Mouse (Mus musculus): Measurements from ENCODE around the gene Wfdc1. TPM values are rescaled to one million over a fixed set of nuclear protein-coding genes. Genes with fewer than 3 reads are reported as not detected.

Wfdc1 gene
- total and polyA plus RNA-seq, 3 experiments = not detected

DNA sequence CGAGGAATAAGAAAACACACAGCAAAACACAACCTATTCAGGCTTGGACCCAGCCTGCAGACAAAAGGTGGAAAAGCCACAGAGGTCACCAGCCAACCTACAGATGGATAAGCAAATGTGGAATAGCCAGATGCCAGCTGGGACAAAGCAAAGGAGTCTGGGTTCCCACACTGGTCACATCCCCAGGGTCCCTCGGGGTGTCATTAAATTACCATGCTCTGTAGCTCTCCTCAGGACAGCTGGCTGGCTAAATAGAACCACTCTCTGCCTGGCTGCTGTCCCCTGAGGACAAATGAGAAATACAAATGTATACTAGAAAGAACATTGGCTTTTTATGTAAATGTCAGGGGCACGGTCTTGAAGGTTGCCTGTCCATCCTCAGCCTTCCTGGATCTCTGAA is 35.3 kb upstream of the Wfdc1 start:
- DNase-seq (ENCODE audit: low read depth, low spot score) = no peak
- Histone ChIP-seq H3K79me2 (ENCODE audit: control insufficient read depth, insufficient read depth, low read length, poor library complexity) (no peaks in the 10 kb centered on the region), H3K27me3 (ENCODE audit: control insufficient read depth in 1 of 2, insufficient read depth in 2 of 2, low read length in 2 of 2) (peaks cover 0 to 4% of the 10 kb centered on the region in 2 experiments; a peak in 2 of 4 replicates), H3K9ac (ENCODE audit: control insufficient read depth, low read depth, low read length, poor library complexity, severe bottlenecking) (no peak overlapping the region), H3K36me3 (ENCODE audit: control insufficient read depth in 1 of 2, insufficient read depth in 2 of 2, low read length in 2 of 2) (no peaks in the 10 kb centered on the region), H3K9me3 (replicated peaks; ENCODE audit: insufficient read depth, low read length) (no peaks in the 10 kb centered on the region), H3K4me1 (ENCODE audit: control insufficient read depth in 1 of 2, insufficient read depth in 2 of 2, low read length in 2 of 2) (no peaks in the 10 kb centered on the region; a peak in 1 of 4 replicates), H3K27ac (ENCODE audit: control insufficient read depth, low read depth, low read length) (no peak overlapping the region), H3K4me3 (ENCODE audit: control insufficient read depth in 1 of 2, insufficient read depth in 1 of 2, low read depth in 2 of 2, low read length in 2 of 2) (no peak overlapping the region)
- TF ChIP-seq POLR2AphosphoS2 (IDR thresholded peaks at IDR 0.05; ENCODE audit: low read length) (no peak), MAFK (IDR thresholded peaks at IDR 0.05; ENCODE audit: borderline replicate concordance, low read depth, low read length) (no peak), MYB (IDR thresholded peaks at IDR 0.05; ENCODE audit: low read depth, low read length) (no peak), MAZ (IDR thresholded peaks at IDR 0.05; ENCODE audit: low read depth, low read length) (no peak), MYC (IDR thresholded peaks at IDR 0.05; ENCODE audit: low read depth, low read length) (no peak), POLR2A (IDR thresholded peaks at IDR 0.05; ENCODE audit: control insufficient read depth in 1 of 2, insufficient read depth in 1 of 2, low read depth in 1 of 2, low read length in 2 of 2, poor library complexity in 1 of 2) (no peak), ZMIZ1 (IDR thresholded peaks at IDR 0.05; ENCODE audit: low read depth, low read length) (no peak), ZC3H11A (IDR thresholded peaks at IDR 0.05; ENCODE audit: low read depth, low read length) (no peak), UBTF (IDR thresholded peaks at IDR 0.05; ENCODE audit: borderline replicate concordance, insufficient read depth, low read depth, low read length) (no peak), EP300 (IDR thresholded peaks at IDR 0.05; ENCODE audit: low read depth in 1 of 2, low read length in 2 of 2) (no peak), MAX (IDR thresholded peaks at IDR 0.05; ENCODE audit: low read length) (no peak), POLR2AphosphoS5 (IDR thresholded peaks at IDR 0.05; ENCODE audit: borderline replicate concordance, low read depth, low read length) (no peak), CHD2 (IDR thresholded peaks at IDR 0.05; ENCODE audit: low read length) (no peak)

DNA sequence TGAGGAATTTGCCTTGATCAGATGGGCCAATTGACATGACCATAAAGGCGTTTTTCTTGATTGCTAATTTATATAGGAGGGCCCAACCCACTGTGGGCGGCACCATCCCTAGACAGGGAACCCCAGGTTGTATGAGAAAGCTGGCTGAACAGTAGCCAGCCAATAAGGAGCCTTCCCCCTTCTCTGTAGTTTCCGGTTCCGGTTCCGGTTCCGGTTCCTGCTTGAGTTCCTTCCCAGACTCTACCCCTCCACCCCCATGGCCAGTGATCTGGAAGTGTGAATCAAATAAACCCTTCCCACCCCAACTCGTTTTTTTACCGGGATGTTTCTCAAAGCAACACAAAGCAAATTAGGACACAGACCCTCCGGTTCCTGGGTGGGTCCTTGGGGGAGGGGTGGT is 33.9 kb upstream of the Wfdc1 start:
- Histone ChIP-seq H3K4me1 (ENCODE audit: control insufficient read depth in 1 of 2, insufficient read depth in 2 of 2, low read length in 2 of 2) (no peaks in the 10 kb centered on the region; a peak in 1 of 4 replicates), H3K79me2 (ENCODE audit: control insufficient read depth, insufficient read depth, low read length, poor library complexity) (no peaks in the 10 kb centered on the region), H3K4me3 (ENCODE audit: control insufficient read depth in 1 of 2, insufficient read depth in 1 of 2, low read depth in 2 of 2, low read length in 2 of 2) (no peak overlapping the region), H3K9ac (ENCODE audit: control insufficient read depth, low read depth, low read length, poor library complexity, severe bottlenecking) (no peak overlapping the region), H3K36me3 (ENCODE audit: control insufficient read depth in 1 of 2, insufficient read depth in 2 of 2, low read length in 2 of 2) (no peaks in the 10 kb centered on the region), H3K9me3 (replicated peaks; ENCODE audit: insufficient read depth, low read length) (no peaks in the 10 kb centered on the region), H3K27ac (ENCODE audit: control insufficient read depth, low read depth, low read length) (no peak overlapping the region), H3K27me3 (ENCODE audit: control insufficient read depth in 1 of 2, insufficient read depth in 2 of 2, low read length in 2 of 2) (peaks cover 0 to 4% of the 10 kb centered on the region in 2 experiments; a peak in 2 of 4 replicates)
- DNase-seq (ENCODE audit: low read depth, low spot score) = no peak
- TF ChIP-seq KAT2A (conservative IDR thresholded peaks at IDR 0.05; ENCODE audit: low read depth, low read length) = no peak
- TF ChIP-seq UBTF (IDR thresholded peaks at IDR 0.05; ENCODE audit: borderline replicate concordance, insufficient read depth, low read depth, low read length) = no peak
- TF ChIP-seq SIN3A (IDR thresholded peaks at IDR 0.05; ENCODE audit: low read length) = no peak
- no peak for TF ChIP-seq CHD2 (IDR thresholded peaks at IDR 0.05; ENCODE audit: low read length)
- no peak for TF ChIP-seq MYB (IDR thresholded peaks at IDR 0.05; ENCODE audit: low read depth, low read length)
- TF ChIP-seq RCOR1 (IDR thresholded peaks at IDR 0.05; ENCODE audit: low read depth, low read length) = no peak
- no peak for TF ChIP-seq MEF2A (IDR thresholded peaks at IDR 0.05; ENCODE audit: extremely low read depth, insufficient replicate concordance, low read depth, low read length, poor library complexity, severe bottlenecking)
- TF ChIP-seq GABPA (IDR thresholded peaks at IDR 0.05; ENCODE audit: low read depth, low read length) = no peak
- no peak for TF ChIP-seq ELF1 (IDR thresholded peaks at IDR 0.05; ENCODE audit: low read depth, low read length)
- no peak for TF ChIP-seq NRF1 (IDR thresholded peaks at IDR 0.05; ENCODE audit: insufficient read depth, low read depth, low read length, poor library complexity, severe bottlenecking)
- no peak for TF ChIP-seq TCF12 (IDR thresholded peaks at IDR 0.05; ENCODE audit: low read depth, low read length)
- no peak for TF ChIP-seq ZC3H11A (IDR thresholded peaks at IDR 0.05; ENCODE audit: low read depth, low read length)
- TF ChIP-seq USF1 (IDR thresholded peaks at IDR 0.05; ENCODE audit: low read depth, low read length) = no peak
- TF ChIP-seq SMC3 (IDR thresholded peaks at IDR 0.05; ENCODE audit: low read depth, low read length) = no peak
- TF ChIP-seq ETS1 (IDR thresholded peaks at IDR 0.05; ENCODE audit: low read depth, low read length) = no peak
- no peak for TF ChIP-seq MYC (IDR thresholded peaks at IDR 0.05; ENCODE audit: low read depth, low read length)
- TF ChIP-seq ZKSCAN1 (IDR thresholded peaks at IDR 0.05; ENCODE audit: low read depth, low read length) = no peak
- no peak for TF ChIP-seq POLR2A (IDR thresholded peaks at IDR 0.05; ENCODE audit: control insufficient read depth in 1 of 2, insufficient read depth in 1 of 2, low read depth in 1 of 2, low read length in 2 of 2, poor library complexity in 1 of 2)
- TF ChIP-seq JUND (IDR thresholded peaks at IDR 0.05; ENCODE audit: low read depth, low read length) = no peak
- TF ChIP-seq POLR2AphosphoS2 (IDR thresholded peaks at IDR 0.05; ENCODE audit: low read length) = no peak

Measured in MEL (cell line).